Mouse (Mus musculus): ENCODE measurements around the gene Rnf149. TPM values are rescaled to one million over a fixed set of nuclear protein-coding genes. Genes with fewer than 3 reads are reported as not detected.

Rnf149 gene
- total RNA-seq (2023) = 10 to 100 TPM; 71.6 to 92.8 TPM

DNA sequence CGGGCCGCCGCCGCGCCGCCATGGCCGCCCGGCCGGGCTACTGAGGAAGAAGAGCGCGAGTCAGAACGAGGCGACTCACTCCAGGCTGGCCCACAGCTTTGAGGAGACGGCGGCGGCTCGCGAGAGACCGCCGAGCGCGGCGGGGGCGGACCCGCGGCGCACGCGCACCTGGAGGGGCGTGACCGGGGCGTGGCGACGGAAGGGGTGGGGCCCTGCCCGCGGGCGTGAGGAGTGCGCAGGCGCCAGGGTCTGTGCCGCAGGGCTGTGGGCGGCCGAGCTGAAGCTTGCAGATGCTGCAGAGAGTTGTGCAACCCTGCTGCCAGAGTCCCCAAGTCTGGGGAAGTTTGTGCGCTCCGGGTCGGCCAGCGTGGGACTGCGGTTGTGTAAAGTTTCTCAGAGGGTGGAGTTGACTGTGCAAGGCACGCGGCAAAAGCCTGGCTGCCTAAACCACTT lies at the start of gene Rnf149:
Gene Rnf149 (minus strand): TSS at position 153 of the 453 bp plus-strand sequence.

DNA sequence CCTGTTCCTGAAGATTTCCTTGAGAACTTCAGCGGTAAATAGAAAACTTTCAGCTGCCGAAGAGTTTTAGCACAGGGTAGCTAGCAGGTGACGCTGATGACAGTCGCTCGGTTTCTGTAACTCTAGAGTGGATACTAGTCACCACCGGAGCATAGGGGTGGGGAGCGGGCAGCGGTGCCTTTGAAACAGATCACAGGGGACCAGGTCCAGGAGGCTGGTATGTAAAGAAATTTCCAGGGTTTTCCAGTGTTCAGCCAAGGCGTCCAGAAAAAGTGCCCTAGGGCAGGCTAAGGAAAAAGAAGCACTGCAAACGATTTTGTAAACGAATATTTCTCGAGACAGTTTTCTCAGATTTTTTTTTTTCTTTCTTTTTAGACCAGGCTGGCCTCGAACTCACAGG lies 42.4 kb downstream of the Rnf149 start, which contains the start of gene Cnot11:
Gene Cnot11 (plus strand): TSS at position 162 of the 400 bp plus-strand sequence.

Other genes with a start within 250 kb of the Rnf149 start
- gene Rpl31, start 209.6 kb downstream of the Rnf149 start, total RNA-seq (2023) = 100 to 1,000 TPM; 705 to 769 TPM
- gene Tbc1d8, start 98.7 kb downstream of the Rnf149 start, total RNA-seq (2023) = 100 to 1,000 TPM; 122 to 130 TPM
- 10 to 100 TPM; 13.9 to 14.9 TPM for gene Cnot11, start 42.4 kb downstream of the Rnf149 start, total RNA-seq (2023)
- not detected for gene Creg2, start 74.1 kb upstream of the Rnf149 start, total RNA-seq (2023)
- gene Rfx8, start 143.6 kb upstream of the Rnf149 start, total RNA-seq (2023) = not detected
- gene Gm3646, start 227.9 kb upstream of the Rnf149 start, total RNA-seq (2023) = not detected

Measured in neutrophil, adult 83 days (primary cell).